Mouse (Mus musculus): ENCODE measurements around the gene Dbh.

GRCm38 (mm10) chr2:27123121-27123520 lies 41.9 kb upstream of the Dbh start:
- TF ChIP-seq POLR2A (IDR thresholded peaks at IDR 0.05; ENCODE audit: insufficient read depth, low read depth, low read length) (no peak), CTCF (IDR thresholded peaks at IDR 0.05; ENCODE audit: insufficient read depth, low read depth, low read length) (no peak)
